Comparison of ENCODE assay signal across 18 mouse cellular contexts in genomic region chr8:107628501-107629149, GRCm38 (mm10). TPM values are rescaled to one million over a fixed set of nuclear protein-coding genes. Genes with fewer than 3 reads are reported as not detected.
DNase-seq lines count a peak whose midpoint lies in the region; ATAC-seq and TF ChIP-seq lines count a peak whose summit lies in the region.
"Had no signal": no experiment of that assay in that cellular context is flagged by ENCODE, and none has a peak within 500 bp of the region (broad histone marks: within the 10 kb centered on the region; RNA-seq: fewer than 3 reads in every experiment).

No protein-coding gene starts in this region.

- H3K27me3 ChIP-seq in kidney, postnatal 0 days (ENCODE audit: insufficient read depth, low read length), result no peaks in the 10 kb centered on the region
- H3K27me3 ChIP-seq in MEL (ENCODE audit: control insufficient read depth in 1 of 2, insufficient read depth in 2 of 2, low read length in 2 of 2), result no peaks in the 10 kb centered on the region
- H3K27me3 ChIP-seq: forebrain, embryonic 12.5 days; neural tube, embryonic 15.5 days had no signal

- H3K9ac ChIP-seq in kidney, postnatal 0 days (ENCODE audit: low read depth, low read length), result no peak overlapping the region
- H3K9ac ChIP-seq in MEL (ENCODE audit: control insufficient read depth, low read depth, low read length, poor library complexity, severe bottlenecking), result no peak overlapping the region
- H3K9ac ChIP-seq: forebrain, embryonic 12.5 days; neural tube, embryonic 15.5 days had no signal

- TF ChIP-seq EP300 in MEL (IDR thresholded peaks at IDR 0.05; ENCODE audit: low read depth in 1 of 2, low read length in 2 of 2), result no peak

- WGBS in kidney, postnatal 0 days, result 66% methylated on average over 8 of the region's 8 CpGs

- ATAC-seq in kidney, postnatal 0 days (replicated peaks; ENCODE audit: low FRiP score, low read depth), result no peak
- ATAC-seq: midbrain, embryonic 16.5 days; Patski had no signal

- H3K27ac ChIP-seq in kidney, postnatal 0 days, result no peak overlapping the region
- H3K27ac ChIP-seq in MEL (ENCODE audit: control insufficient read depth, low read depth, low read length), result no peak overlapping the region
- H3K27ac ChIP-seq: forebrain, embryonic 12.5 days; neural tube, embryonic 15.5 days had no signal

- no peak for TF ChIP-seq CTCF in kidney, postnatal 0 days (IDR thresholded peaks at IDR 0.05; ENCODE audit: low read depth)
- TF ChIP-seq CTCF in MEL (IDR thresholded peaks at IDR 0.05 in 2 of 3, conservative IDR thresholded peaks at IDR 0.05 in 1 of 3; ENCODE audit: control insufficient read depth in 1 of 3, insufficient read depth in 1 of 3, low read depth in 2 of 3, low read length in 3 of 3, poor library complexity in 1 of 3, severe bottlenecking in 1 of 3), result no peak

- no peak overlapping the region for H3K4me3 ChIP-seq in kidney, postnatal 0 days (replicated peaks; ENCODE audit: low read depth, low read length)
- H3K4me3 ChIP-seq in MEL (ENCODE audit: control insufficient read depth in 1 of 2, insufficient read depth in 1 of 2, low read depth in 2 of 2, low read length in 2 of 2), result no peak overlapping the region
- H3K4me3 ChIP-seq: forebrain, embryonic 12.5 days; neural tube, embryonic 15.5 days had no signal

- no peaks in the 10 kb centered on the region for H3K4me1 ChIP-seq in kidney, postnatal 0 days (replicated peaks; ENCODE audit: insufficient read depth, low read length)
- no peaks in the 10 kb centered on the region for H3K4me1 ChIP-seq in MEL (ENCODE audit: control insufficient read depth in 1 of 2, insufficient read depth in 2 of 2, low read length in 2 of 2)
- H3K4me1 ChIP-seq: forebrain, embryonic 12.5 days had no signal

- H3K79me2 ChIP-seq in MEL (ENCODE audit: control insufficient read depth, insufficient read depth, low read length, poor library complexity), result no peaks in the 10 kb centered on the region

- no peak for TF ChIP-seq RAD21 in MEL (IDR thresholded peaks at IDR 0.05; ENCODE audit: low read depth, low read length)

- H3K4me2 ChIP-seq in kidney, postnatal 0 days (ENCODE audit: low read length), result no peak overlapping the region
- H3K4me2 ChIP-seq: forebrain, embryonic 12.5 days; neural tube, embryonic 15.5 days had no signal

- H3K36me3 ChIP-seq in kidney, postnatal 0 days (ENCODE audit: insufficient read depth, low read length), result no peaks in the 10 kb centered on the region
- no peaks in the 10 kb centered on the region for H3K36me3 ChIP-seq in MEL (ENCODE audit: control insufficient read depth in 1 of 2, insufficient read depth in 2 of 2, low read length in 2 of 2)
- H3K36me3 ChIP-seq: forebrain, embryonic 12.5 days; neural tube, embryonic 15.5 days had no signal

- DNase-seq in kidney, postnatal 0 days (ENCODE audit: low spot score), result peak; percentile 12
- DNase-seq in kidney, adult 18-20 months, result no peak
- DNase-seq in MEL (ENCODE audit: low read depth, low spot score) (peak; percentile 15), ZHBTc4 (ENCODE audit: low read depth, low spot score) (peak; percentile 63)
- DNase-seq in mesoderm, embryonic 11.5 days (ENCODE audit: low read depth, low spot score), result peak; percentile 36
- no peak for DNase-seq in layer of hippocampus, adult 8-10 months (ENCODE audit: low spot score in 2 of 2)
- no peak for DNase-seq in spleen, postnatal 10 days (ENCODE audit: low spot score in 2 of 2)
- DNase-seq: cerebellum, postnatal 10 days; gastrocnemius, postnatal 25 days; heart, postnatal 10 days; kidney, adult 2 months; layer of hippocampus, postnatal 36 days; lung, adult 18-20 months; lung, postnatal 36 days had no signal

- no peaks in the 10 kb centered on the region for H3K9me3 ChIP-seq in kidney, postnatal 0 days (replicated peaks; ENCODE audit: low read length)
- no peaks in the 10 kb centered on the region for H3K9me3 ChIP-seq in MEL (replicated peaks; ENCODE audit: insufficient read depth, low read length)
- H3K9me3 ChIP-seq: forebrain, embryonic 12.5 days; neural tube, embryonic 15.5 days had no signal

- TF ChIP-seq POLR2A in MEL (IDR thresholded peaks at IDR 0.05; ENCODE audit: control insufficient read depth in 1 of 2, insufficient read depth in 1 of 2, low read depth in 1 of 2, low read length in 2 of 2, poor library complexity in 1 of 2), result no peak

TF ChIP-seq in MEL, 35 proteins besides CTCF, POLR2A, EP300 and RAD21:
- TF ChIP-seq ETS1 (IDR thresholded peaks at IDR 0.05; ENCODE audit: low read depth, low read length), result no peak
- no peak for TF ChIP-seq ELF1 (IDR thresholded peaks at IDR 0.05; ENCODE audit: low read depth, low read length)
- TF ChIP-seq TBP (IDR thresholded peaks at IDR 0.05; ENCODE audit: low read depth, low read length), result no peak
- no peak for TF ChIP-seq GABPA (IDR thresholded peaks at IDR 0.05; ENCODE audit: low read depth, low read length)
- TF ChIP-seq NELFE (IDR thresholded peaks at IDR 0.05; ENCODE audit: low read depth, low read length), result no peak
- no peak for TF ChIP-seq ZNF384 (IDR thresholded peaks at IDR 0.05; ENCODE audit: low read depth, low read length)
- no peak for TF ChIP-seq MAFK (IDR thresholded peaks at IDR 0.05; ENCODE audit: borderline replicate concordance, low read depth, low read length)
- no peak for TF ChIP-seq MAZ (IDR thresholded peaks at IDR 0.05; ENCODE audit: low read depth, low read length)
- no peak for TF ChIP-seq UBTF (IDR thresholded peaks at IDR 0.05; ENCODE audit: borderline replicate concordance, insufficient read depth, low read depth, low read length)
- no peak for TF ChIP-seq JUND (IDR thresholded peaks at IDR 0.05; ENCODE audit: low read depth, low read length)
- TF ChIP-seq POLR2AphosphoS2 (IDR thresholded peaks at IDR 0.05; ENCODE audit: low read length), result no peak
- TF ChIP-seq KAT2A (conservative IDR thresholded peaks at IDR 0.05; ENCODE audit: low read depth, low read length), result no peak
- no peak for TF ChIP-seq E2F4 (IDR thresholded peaks at IDR 0.05; ENCODE audit: borderline replicate concordance, low read depth, low read length)
- no peak for TF ChIP-seq ZMIZ1 (IDR thresholded peaks at IDR 0.05; ENCODE audit: low read depth, low read length)
- no peak for TF ChIP-seq USF1 (IDR thresholded peaks at IDR 0.05; ENCODE audit: low read depth, low read length)
- no peak for TF ChIP-seq NRF1 (IDR thresholded peaks at IDR 0.05; ENCODE audit: insufficient read depth, low read depth, low read length, poor library complexity, severe bottlenecking)
- no peak for TF ChIP-seq MEF2A (IDR thresholded peaks at IDR 0.05; ENCODE audit: extremely low read depth, insufficient replicate concordance, low read depth, low read length, poor library complexity, severe bottlenecking)

RNA-seq across cellular contexts. Expression of gene Psmd7, which starts 40.4 kb away (rescaled TPM):
- polyA plus RNA-seq in kidney, postnatal 0 days (2015; fragmentation: Nextera tagmentation; extraction: Ambion mirVana), result 191 and 204 TPM in 2 replicates
- total RNA-seq in MEL (2012; rRNA removed), result 200 and 205 TPM in 2 replicates
- polyA plus RNA-seq in MEL (2012; ENCODE audit: insufficient read depth in 1 of 2, insufficient read length in 2 of 2, low read depth in 1 of 2, low replicate concordance in 2 of 2, missing spikeins in 1 of 2), result 100 to 1,000 TPM; 186 to 403 TPM
- 100 to 1,000 TPM; 104 to 118 (median 109) TPM for total RNA-seq in layer of hippocampus, adult 8-10 months (2022)

Comparison
In these comparisons a context has a peak if more than half of its experiments do, and no peak if none do; other contexts are left out.
1. DNase-seq: peak in kidney, postnatal 0 days (single experiment), MEL (single experiment), ZHBTc4 (single experiment) and mesoderm, embryonic 11.5 days (single experiment); none in kidney, adult 18-20 months (single experiment), layer of hippocampus, adult 8-10 months (0 of 2) and spleen, postnatal 10 days (0 of 2).